Mouse (Mus musculus) monocyte, adult 2 months (primary cell): ENCODE measurements around the gene Ecm2.

Experiments
- DNase-seq, 2 experiments: peaks; one replicate each; pipeline ENCODE4 v3.0.0; 2022; ENCODE audit warnings: low spot score in 2 of 2, low read depth in 1 of 2

Gene Ecm2

DNA sequence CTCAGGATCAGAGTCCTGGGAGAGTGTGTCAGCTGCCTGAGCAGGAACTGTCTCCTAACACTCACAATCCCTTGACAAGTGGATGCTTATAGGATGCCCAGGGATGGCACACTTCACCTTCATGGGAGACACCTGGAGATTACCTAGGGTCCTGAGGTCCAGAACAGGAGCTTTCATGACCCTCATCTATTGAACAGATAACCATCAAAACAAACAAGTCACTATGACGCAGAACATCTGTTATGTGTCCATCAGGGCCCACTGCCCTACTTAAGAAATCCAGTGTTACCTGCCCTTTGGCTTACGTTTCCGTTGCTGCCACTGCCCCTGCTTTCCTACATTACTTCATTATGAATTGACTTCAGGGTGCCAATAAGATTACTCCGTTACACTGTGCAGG is 1.2 kb downstream of the Ecm2 start:
- DNase-seq, result no peak

DNA sequence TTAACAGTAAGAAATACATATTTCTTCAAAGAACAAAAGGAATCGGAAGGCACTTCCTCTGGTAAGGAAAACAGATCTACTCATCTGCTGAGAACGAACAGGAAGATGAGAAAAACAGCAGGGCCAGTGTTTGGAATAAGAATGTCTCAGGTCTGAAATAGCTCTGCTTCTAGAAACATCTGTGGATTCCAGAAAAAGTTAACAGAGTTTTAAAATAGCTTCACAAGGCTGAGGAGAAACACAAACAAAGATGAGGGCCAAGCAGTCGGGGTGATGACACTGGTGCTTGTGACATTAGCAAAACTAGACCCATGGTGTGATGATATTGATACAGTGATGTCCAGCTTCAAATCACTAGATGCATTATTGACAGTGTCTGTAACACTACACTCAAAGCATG is 2.6 kb downstream of the Ecm2 start:
- DNase-seq, result no peak

DNA sequence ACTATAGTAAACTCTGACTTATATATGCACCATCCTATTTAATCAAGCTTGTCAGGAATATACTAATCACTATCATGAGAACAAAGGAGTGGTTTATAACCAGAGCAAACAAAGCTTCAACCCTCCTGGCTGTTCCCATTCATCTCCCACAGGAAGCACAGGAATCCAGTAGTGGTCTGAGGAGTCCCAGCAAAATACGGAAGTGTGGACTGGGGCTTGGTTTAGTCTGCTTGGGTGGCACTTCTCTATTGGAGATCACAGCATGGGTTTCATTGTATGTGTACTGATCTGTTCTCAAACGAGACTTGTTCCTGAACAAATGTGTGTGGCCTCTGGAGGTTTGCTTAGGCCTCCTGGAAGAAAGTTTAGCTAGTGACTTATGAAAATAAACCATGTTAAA is 14.2 kb downstream of the Ecm2 start:
- DNase-seq, result peak in 1 of 2 experiments; percentile 1

DNA sequence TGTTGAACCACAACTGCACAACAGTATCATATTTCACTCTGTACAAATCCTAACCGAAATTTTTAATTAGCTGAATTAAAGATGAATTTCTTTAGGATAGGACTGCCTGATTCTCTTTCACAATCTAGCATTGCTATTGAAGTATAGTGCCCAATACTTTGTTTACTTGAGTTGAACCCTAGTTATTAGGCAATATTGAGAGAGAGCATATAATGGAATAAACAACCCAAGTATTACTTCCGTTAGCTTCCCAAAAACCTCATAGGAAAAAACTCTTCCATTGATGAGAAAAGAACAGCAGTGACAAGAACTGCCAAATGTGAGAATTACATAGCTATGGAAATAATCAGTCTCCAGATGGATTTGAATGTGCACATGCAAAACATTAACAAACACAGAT is 21.6 kb downstream of the Ecm2 start:
- DNase-seq, result no peak

DNA sequence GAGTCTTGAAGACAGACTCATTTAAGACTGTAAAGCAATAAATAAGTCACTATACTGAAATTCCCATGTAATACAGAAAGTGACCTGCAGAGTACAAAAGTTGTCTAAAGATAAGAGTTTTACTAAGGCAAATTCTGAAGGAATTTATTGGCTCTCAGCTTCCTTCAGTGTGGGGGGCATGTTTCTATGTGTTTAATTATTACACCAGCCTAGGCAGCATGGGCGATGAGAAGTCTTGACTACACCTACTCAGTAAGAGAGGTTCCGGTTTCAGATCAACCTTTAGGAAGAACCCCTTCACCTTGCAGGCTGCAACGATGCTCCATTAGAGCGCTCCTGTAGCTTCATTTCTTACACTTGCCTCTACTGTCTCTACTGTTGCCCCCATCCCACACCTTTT is 26.0 kb downstream of the Ecm2 start:
- no peak for DNase-seq

DNA sequence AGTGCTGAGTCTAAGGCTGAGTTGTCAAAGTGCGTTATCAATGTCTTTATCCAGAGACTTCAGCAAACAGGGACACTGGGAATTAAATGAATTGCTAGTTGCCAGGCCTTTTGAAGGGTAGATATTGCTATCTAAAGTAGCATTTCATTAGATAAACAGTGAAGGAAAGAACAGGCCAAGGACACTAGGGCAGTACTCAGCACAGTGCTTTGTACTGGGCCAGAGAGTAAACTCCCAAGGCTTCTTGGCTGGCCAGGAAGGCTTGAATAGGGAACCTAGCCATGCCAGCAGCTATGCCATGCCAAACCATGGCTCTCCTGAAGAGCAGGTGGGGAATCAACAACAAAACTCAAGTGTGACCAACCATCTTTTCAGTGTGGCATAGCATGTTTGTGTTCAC is 32.3 kb downstream of the Ecm2 start:
- no peak for DNase-seq

DNA sequence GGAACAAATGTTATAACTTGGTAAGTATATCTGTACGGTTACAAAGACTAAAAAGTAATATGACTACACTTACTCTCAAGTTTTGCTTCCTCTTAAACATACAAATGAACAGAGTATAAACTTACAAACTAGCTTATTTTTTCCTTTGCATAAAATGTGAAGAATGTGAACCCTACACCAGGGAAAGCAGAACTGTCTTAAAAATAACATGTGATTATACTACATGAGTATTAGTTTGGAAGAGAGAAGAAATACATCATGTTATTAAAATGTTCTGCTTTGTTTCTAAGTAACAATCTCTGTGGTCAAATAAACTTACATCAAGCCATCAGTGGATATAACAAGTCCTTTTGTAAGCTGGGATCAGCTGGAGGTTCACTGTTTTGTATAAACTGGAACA is 34.1 kb downstream of the Ecm2 start:
- no peak for DNase-seq

DNA sequence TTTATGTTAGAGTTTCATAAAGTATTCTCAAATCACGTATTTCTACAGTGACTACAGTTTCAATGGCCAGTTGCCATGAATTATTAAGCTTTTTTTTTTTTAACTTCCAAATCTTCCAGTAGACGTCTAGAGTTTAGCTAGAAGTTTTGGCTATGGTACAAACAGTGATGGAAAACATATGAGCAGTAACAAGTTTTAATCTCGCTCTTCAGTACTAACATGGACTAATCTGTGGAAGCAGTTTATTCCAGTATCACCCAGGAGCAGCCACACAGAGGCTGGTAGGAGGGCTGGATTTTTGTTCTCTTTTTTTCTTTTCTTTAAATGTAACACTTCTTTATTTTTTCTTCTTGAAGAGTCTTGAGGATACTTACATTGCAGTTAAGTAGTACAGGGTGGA is 39.7 kb downstream of the Ecm2 start, which contains the start of gene Aspn:
Aspn (plus strand) TSS at position 165 of the 400 bp plus-strand sequence.
- no peak for DNase-seq

DNA sequence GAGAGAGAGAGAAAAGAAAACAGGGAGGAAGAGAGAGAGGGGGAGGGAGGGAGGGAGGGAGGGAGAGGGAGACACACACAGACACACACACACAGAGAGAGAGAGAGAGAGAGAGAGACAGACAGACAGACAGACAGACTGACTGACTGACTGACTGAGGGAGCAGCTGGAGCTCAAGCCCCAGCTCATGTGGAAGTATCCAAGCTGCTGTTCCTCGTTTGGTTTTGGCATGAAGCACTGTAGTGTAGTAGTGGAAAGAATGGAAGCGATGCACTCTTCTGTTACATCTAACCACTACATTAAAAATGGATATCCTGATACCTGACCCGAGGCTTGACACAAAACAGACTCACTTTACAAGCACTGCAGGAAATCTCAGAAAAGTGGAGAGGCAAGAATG is 41.0 kb downstream of the Ecm2 start:
- DNase-seq, result no peak

DNA sequence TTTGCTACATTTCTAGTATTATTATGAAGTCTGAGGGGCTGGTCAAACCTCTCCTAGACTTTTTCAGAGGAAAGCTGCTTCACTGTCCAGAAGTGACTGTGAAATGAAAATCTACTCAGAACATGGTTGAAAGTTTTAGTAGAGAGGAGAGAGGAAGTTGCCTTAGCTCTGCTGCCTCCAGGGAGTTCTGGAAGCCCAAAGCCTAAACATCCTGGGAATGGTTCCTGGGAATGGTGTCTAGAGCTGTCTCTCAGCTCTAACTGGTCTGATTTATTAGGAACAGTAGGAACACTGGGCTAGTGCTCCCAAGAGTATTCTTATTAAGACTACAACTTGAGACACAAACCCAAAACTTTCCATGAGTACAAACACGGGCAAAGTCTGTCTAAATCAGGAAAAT is 41.9 kb downstream of the Ecm2 start:
- no peak for DNase-seq

DNA sequence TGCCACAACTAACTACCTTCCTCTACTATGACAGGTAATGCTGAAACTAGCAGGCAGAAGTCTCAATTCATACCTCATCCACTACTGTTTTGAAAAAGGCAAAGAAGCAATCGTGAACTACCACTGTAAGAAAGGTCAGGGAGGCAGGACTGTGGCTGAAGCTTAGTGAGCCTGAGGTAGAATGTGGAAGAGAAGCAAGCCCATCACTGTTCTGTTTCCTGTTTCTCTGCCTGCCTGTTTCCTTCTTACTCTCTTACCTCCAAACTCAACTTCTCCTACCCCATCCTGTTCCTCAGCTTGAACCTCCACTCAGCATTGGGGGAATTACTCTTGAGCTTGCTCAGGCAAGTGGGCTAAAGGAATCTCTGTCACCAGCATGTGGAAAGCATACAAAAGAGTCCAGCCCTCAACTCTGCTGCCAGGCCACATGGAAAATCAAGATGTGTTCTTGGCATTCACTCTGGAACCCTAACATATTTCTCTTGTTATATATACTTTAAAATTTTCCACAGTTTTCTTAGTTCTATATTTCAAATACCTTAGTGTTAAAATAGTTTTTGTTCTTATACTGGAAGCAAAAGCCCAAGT is 43.0 kb downstream of the Ecm2 start:
- DNase-seq, result no peak

DNA sequence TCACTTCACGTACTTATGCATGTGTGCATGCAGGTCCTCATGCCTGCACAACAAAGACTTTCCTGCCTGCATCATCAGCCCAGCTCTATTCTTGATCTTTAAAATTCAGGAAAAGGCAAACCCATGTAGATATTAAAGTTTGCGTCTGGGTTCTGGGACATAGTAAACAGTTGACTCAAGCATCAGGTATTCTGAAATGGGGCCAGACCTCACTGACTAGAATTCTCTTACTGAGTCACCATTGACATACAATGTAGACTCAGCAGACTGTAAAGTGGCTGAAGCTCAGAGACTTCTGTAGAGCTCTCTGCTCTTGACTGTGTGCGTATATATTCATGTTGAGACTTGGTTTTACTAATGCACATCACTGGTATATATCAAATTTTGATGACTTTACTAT is 45.0 kb downstream of the Ecm2 start:
- no peak for DNase-seq

DNA sequence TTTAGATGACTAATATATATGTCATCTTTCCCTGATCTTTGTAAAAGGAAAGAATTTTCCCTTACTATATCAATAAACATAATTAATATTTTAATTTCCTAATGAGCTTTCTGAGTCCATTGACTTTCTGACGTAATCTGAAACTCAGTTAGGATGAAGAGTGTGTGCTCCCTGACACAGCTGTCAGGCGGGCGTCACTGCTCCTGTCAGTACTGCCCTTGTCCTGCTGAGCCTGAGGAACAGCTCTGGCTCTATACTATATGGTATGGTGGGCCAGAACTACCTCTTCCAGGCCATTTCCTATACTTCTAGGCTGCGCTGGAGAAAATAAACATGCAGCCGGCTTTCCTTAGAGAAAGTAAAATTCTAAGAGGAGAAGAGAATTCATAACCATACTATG is 49.9 kb downstream of the Ecm2 start:
- DNase-seq, result no peak

DNA sequence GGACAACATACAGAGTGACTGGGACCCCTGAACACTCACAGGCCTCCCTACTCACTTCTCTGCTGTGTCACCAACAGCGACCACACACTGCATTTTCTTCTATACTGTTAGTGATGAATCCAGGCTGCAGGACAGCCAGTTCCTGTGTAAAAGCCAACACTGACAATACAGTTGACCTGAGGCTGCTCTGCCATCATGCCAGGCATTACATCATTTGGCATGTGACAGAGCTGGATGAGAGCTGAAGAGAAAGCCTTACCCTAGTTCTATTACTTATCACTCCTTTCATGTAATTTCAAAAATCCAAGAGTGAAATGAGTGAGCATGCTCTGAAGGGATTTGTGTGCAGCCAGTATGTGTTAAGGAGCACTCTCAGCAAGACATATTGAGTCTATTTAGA is 51.6 kb downstream of the Ecm2 start:
- no peak for DNase-seq

DNA sequence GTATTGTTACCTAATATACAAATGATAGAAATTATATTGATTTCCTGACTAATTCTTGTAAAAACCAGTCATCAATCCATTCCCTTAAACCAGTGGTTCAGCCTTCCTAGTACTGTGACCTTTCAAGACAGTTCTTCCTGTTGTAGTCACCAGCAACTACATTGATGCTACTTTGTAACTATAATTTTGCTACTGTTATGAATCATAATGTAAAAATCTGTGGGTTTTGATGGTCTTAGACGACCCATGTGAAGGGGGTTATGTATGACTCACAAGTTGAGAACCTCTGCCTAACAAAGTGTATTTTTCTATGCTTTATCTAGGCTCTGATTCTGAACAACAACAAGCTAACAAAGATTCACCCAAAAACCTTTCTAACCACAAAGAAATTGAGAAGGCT is 52.3 kb downstream of the Ecm2 start:
- no peak for DNase-seq

DNA sequence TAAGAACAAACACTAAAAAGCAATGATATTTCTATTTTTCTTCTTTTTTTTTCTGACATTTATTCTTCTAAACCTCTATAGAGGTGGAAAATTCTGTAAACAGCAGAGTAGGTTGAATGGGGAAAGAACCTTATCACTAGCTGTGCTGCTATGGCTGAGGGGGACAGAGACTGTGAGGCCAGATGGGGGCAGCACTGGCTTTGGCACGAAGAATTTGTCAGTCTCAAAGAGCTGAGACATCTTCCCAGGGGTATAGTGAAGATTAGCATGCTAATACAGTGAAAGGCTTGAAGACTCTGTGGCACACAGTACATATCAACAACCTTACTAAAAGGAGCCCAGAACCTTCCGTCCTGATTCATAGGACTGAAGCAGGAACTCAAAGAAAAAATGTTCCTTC is 54.6 kb downstream of the Ecm2 start:
- DNase-seq, result no peak

DNA sequence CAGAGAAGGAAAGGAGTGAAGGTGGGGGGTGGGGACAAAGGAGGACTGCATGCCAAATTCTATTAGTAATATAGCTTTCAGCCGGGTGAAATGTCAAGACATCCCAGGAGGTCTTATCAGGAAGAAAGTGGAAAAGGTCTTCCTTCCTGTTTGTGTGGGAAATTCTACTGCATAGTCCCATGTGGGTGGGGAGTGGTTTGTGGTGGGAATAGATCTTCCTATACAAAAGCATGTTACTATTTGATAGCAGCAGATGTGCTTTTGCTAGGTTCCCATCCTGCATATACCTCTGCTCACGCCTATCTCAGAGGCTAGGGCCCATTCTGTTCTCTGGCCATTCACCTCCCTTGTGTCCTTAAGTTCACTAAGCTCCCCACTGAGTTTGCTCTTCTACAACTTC is 56.3 kb downstream of the Ecm2 start:
- DNase-seq, result no peak

DNA sequence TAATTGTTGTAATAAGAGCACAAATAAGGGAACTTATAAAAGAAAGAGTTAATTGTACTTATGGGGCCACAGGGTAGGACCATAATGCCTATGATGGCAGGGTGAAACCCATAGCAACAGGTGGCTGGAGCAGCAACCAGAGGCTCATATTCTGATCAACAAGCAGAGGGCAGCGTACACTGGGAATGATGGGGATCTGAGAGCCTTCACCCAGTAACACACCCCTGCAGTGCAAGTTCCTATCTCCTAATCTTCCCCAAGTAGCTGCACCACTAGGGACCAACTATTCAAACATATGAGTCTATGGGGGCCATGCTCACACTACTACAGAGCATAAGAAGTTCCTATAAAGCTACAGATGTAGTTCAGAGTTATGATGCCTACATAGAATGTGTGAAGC is 59.7 kb downstream of the Ecm2 start:
- DNase-seq, result no peak

DNA sequence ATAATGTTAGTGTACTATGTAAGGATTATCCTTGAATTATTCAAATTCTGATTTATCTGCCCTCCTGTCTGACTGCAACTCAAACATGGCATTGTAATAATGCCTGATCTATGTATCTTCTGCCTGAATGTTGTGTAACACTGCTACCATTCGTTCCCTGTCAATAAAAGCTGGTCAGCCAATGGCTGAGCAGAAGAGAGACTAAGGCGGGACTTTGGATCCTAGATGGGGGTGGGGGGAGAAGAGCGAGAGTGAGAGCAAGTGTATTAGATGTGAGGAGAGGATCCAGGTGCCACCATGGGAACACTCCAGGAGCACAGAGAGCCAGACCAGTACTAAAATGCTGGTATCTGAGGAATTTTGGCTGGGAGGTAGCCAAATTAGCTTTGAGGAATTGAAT is 65.8 kb downstream of the Ecm2 start:
- no peak for DNase-seq

DNA sequence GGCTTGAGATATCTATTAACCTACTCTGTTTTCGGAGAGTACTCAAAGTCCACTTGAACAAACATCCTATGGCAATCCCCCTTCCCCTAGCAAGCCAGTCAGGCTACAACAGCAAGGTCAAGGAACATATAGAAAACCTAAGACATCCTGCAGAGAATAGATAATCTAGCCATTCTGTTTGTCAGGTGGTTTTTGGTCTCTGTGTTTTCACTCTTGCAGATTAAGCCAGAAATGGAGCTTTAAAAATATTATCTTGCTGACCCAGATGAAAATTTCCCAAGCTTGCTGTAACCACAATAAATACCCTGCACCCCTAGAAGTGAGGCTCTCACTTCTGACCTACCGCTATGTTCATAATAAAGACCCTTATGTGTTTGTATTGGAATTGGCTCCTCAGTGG is 66.8 kb downstream of the Ecm2 start:
- DNase-seq, result no peak

DNA sequence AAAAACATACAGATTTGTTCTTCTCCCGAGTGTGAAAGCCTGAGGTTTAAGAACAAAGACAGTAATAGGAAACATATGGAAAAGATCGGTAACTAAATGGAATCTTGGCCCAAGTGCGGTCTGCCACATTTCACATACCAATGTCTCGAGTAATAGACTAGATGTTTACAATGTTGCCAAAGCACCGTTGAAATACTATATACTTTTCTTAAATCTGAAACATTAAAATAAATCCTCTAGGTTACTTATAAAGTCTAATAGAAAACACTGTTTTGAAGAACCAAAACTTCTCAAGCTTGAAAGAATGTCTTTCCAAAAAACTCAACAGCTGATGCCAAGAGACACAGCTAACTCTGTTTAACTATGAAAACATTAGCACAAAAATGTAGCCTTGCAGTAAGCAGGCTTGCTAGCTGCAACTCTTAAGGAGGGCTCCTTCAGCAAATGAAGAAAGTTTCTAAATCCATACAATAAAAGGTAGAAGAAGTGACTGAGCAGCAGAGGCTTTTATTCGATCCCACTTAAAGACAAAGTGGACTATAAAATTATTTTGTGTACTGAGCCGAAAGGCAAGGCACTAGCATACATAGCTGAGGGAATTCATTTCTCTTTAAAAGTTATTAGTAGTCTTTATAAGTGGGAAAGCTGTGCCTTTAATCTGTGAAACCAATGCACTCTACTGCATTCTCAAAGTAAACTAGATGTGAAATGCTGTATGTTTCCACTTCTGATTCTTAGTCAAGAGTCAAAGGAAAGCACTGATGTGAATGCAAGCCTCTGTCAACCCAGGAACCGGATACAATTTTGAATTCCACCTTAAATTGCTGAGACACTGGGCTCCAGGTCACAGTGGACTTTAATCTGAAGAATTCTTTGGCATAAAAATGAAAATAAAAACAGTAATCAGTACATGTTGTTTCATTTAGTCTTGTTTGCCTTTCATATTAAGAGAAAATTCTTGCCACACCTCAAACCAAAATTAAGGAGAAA is 77.2 kb downstream of the Ecm2 start, which contains the start of gene Omd:
Omd (plus strand) TSS at position 922 of the 990 bp plus-strand sequence.
- no peak for DNase-seq
